Mouse (Mus musculus) CH12.LX (cell line): ENCODE results near the gene Sept9.

ENCODE experiments used
- BHLHE40 ChIP-seq: IDR thresholded peaks from 2 replicates; pipeline ENCODE4 v1.6.1; 2011; ENCODE audit warnings: mild to moderate bottlenecking, low read depth, low read length, improper control_type of control experiment
- CHD2 ChIP-seq: IDR thresholded peaks from 2 replicates; pipeline ENCODE4 v1.6.1; 2011; ENCODE audit warnings: low read length, improper control_type of control experiment
- CTCF ChIP-seq, 2 experiments: IDR thresholded peaks in 1 of 2; conservative IDR thresholded peaks in 1 of 2; 2 replicates each; pipeline ENCODE4 v1.5.1; 2011 to 2012; ENCODE audit warnings: low read depth in 2 of 2, low read length in 2 of 2, improper control_type of control experiment in 1 of 2, inconsistent platforms in 1 of 2, mild to moderate bottlenecking in 1 of 2, moderate library complexity in 1 of 2
- HCFC1 ChIP-seq: IDR thresholded peaks from 2 replicates; pipeline ENCODE4 v1.6.1; 2012; ENCODE audit warnings: low read depth, mild to moderate bottlenecking, inconsistent platforms, low read length, improper control_type of control experiment
- POLR2A ChIP-seq: IDR thresholded peaks from 2 replicates; pipeline ENCODE4 v1.6.1; 2011; ENCODE audit warnings: low read depth, mild to moderate bottlenecking, improper control_type of control experiment, low read length
- RAD21 ChIP-seq: IDR thresholded peaks from 2 replicates; pipeline ENCODE4 v1.6.1; 2011; ENCODE audit warnings: low read depth, mild to moderate bottlenecking, low read length, improper control_type of control experiment, moderate library complexity
- UBTF ChIP-seq: IDR thresholded peaks from 2 replicates; pipeline ENCODE4 v1.6.1; 2012; ENCODE audit warnings: low read depth, mild to moderate bottlenecking, inconsistent platforms, low read length, improper control_type of control experiment, moderate library complexity

DNA sequence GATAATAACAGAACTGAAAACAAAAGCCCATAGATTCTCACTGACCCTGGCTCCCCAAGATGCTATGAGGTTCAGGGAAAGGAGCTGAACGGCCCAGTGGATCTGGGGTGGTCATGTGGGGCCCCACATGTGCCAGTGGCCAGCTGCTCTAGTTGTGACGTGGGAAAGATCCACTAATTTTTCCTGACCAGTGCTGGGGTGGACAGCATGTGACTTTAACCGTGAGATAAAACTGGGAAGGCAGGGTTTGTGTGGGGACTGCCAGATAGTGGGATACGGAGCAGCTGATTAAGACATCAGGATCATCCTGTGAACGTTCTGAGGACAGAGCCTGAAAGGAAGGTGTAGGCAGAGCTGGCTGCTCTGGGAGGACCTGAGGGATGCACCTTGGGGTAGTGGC, 48.1 kb downstream of the Sept9 start:
- no peak for TF ChIP-seq POLR2A
- no peak for TF ChIP-seq CTCF (conservative IDR thresholded peaks at IDR 0.05 in 1 of 2, IDR thresholded peaks at IDR 0.05 in 1 of 2; ENCODE audit: low read depth in 2 of 2, low read length in 2 of 2)
- TF ChIP-seq UBTF: no peak
- TF ChIP-seq RAD21: no peak
- no peak for TF ChIP-seq BHLHE40
- TF ChIP-seq HCFC1: no peak
- TF ChIP-seq CHD2: no peak
